Mouse (Mus musculus) testis, adult 10 weeks (tissue): ENCODE measurements around the gene Serpinb6d. TPM values are rescaled to one million over a fixed set of nuclear protein-coding genes. Genes with fewer than 3 reads are reported as not detected.

Source experiments
- polyA plus RNA-seq: library from polyadenylated mRNA; stranded (reverse); fragments of 350-450 nt; fragmentation: Illumina TruSeq; extraction: RNeasy Lipid Tissue Mini Kit (QIAGEN cat#74804); gene quantifications from one replicate; pipeline ENCODE4 v1.2.3, GENCODE M21; 2014; ENCODE audit warnings: low read depth, low replicate concordance

The Serpinb6d gene
- polyA plus RNA-seq, result 1.5 TPM

GRCm38 (mm10) chr13:33661105-33661504, at the start of gene Serpinb6d:
Gene Serpinb6d, plus strand, starts transcription at chr13:33661405.

Other genes with a start within 250 kb of the Serpinb6d start
- not detected for gene Serpinb9g, start 176.6 kb upstream of the Serpinb6d start, polyA plus RNA-seq
- gene Serpinb6e, start 182.0 kb downstream of the Serpinb6d start, polyA plus RNA-seq, result not detected
- gene Serpinb6c, start 244.3 kb downstream of the Serpinb6d start, polyA plus RNA-seq, result 2.9 TPM